Mouse (Mus musculus) stomach, postnatal 0 days (tissue): ENCODE data around the gene Evi5.

Experiments used
- CTCF ChIP-seq: IDR thresholded peaks from 2 replicates; pipeline ENCODE4 v1.5.1; 2016; ENCODE audit warnings: antibody characterized with exemption, low read depth, mild to moderate bottlenecking, moderate library complexity
- EP300 ChIP-seq: optimal IDR thresholded peaks from 2 replicates; pipeline ENCODE3; 2016; ENCODE audit warnings: antibody characterized with exemption

GRCm38 (mm10) chr5:107756072-107756471, 118.8 kb downstream of the Evi5 start:
- TF ChIP-seq CTCF, result no peak
- no peak for TF ChIP-seq EP300
